Mouse (Mus musculus) spleen, adult 2 months (tissue): ENCODE data around the gene Eef1akmt2. TPM values are rescaled to one million over a fixed set of nuclear protein-coding genes. Genes with fewer than 3 reads are reported as not detected.
A peak's percentile ranks its signal among the peaks of the same experiment; 100 is the strongest.

Experiments used
- DNase-seq, 2 experiments: peaks; one replicate each; pipeline versions ENCODE4 v3.0.0 to v3.0.0-alpha.2; 2012 to 2021; ENCODE audit warnings: low spot score in 2 of 2, low read depth in 1 of 2
- H3K27ac ChIP-seq: fragments of 200-500 bp; 2 replicates; pipeline ENCODE4 v1.5.1; 2012; ENCODE audit warnings: low read length, inconsistent platforms; ENCODE audit not compliant: insufficient read depth
- H3K27me3 ChIP-seq: fragments of 200-500 bp; 2 replicates; pipeline ENCODE4 v1.6.1; 2012; ENCODE audit warnings: mild to moderate bottlenecking, moderate library complexity, low read length, inconsistent platforms; ENCODE audit not compliant: control insufficient read depth, insufficient read depth
- H3K36me3 ChIP-seq: fragments of 200-500 bp; 2 replicates; pipeline ENCODE4 v1.6.1; 2012; ENCODE audit warnings: mild to moderate bottlenecking, low read length, inconsistent platforms; ENCODE audit not compliant: control insufficient read depth, insufficient read depth
- H3K4me1 ChIP-seq: fragments of 200-500 bp; 2 replicates; pipeline ENCODE4 v1.6.1; 2011; ENCODE audit warnings: inconsistent platforms; ENCODE audit not compliant: control insufficient read depth, insufficient read depth, insufficient read length
- H3K4me3 ChIP-seq: fragments of 200-500 bp; 2 replicates; pipeline ENCODE4 v1.5.1; 2011; ENCODE audit warnings: mild to moderate bottlenecking, inconsistent platforms; ENCODE audit not compliant: insufficient read depth, insufficient read length; ENCODE audit errors: extremely low read depth
- CTCF ChIP-seq: fragments of 200-500 bp; IDR thresholded peaks from 2 replicates; pipeline ENCODE4 v1.5.1; 2011; ENCODE audit warnings: mild to moderate bottlenecking, inconsistent platforms; ENCODE audit not compliant: insufficient read depth, insufficient read length, insufficient replicate concordance; ENCODE audit errors: extremely low read depth
- POLR2A ChIP-seq: fragments of 200-500 bp; IDR thresholded peaks from 2 replicates; pipeline ENCODE4 v1.6.1; 2011; ENCODE audit warnings: low read depth, low read length, inconsistent platforms
- whole genome bisulfite sequencing: fragments of 180-500 bp; shearing (Covaris S2); methylation state at CpG from one replicate; pipeline ENCODE4 v1.1.7; 2018; 5-methylcytosine and 5-hydroxymethylcytosine counted together
- polyA plus RNA-seq: library from polyadenylated mRNA; depleted of rRNA; stranded (reverse); fragments of >200 nt; gene quantifications from 2 replicates; pipeline ENCODE4 v1.2.3, GENCODE M21; 2012

Eef1akmt2 gene
- polyA plus RNA-seq, 1 experiment = 3.3 TPM

- Histone ChIP-seq H3K4me1 (peaks cover 16% of the 10 kb centered on the region; the same call in 1 of the 2 replicates), H3K27ac (peak overlapping the region; percentile 96), H3K36me3 (no peaks in the 10 kb centered on the region), H3K4me3 (peak overlapping the region; percentile 84), H3K27me3 (no peaks in the 10 kb centered on the region)
- WGBS = 2% methylated on average over 23 of the region's 23 CpGs
- TF ChIP-seq POLR2A = no peak
- TF ChIP-seq CTCF = no peak
- peak; percentile 31 to 53 for DNase-seq
Measured at GRCm38 (mm10) chr7:132811716-132812618, 40.5 kb downstream of the Eef1akmt2 start.

GRCm38 (mm10) chr7:132810879-132811278 lies 41.6 kb downstream of the Eef1akmt2 start:
- TF ChIP-seq POLR2A (no peak), CTCF (peak; percentile 93; the same call in 1 of the 2 replicates)
- Histone ChIP-seq H3K27ac (peak overlapping the region; percentile 42), H3K27me3 (no peaks in the 10 kb centered on the region), H3K36me3 (no peaks in the 10 kb centered on the region), H3K4me1 (peaks cover 21% of the 10 kb centered on the region; the same call in 1 of the 2 replicates), H3K4me3 (peak overlapping the region; percentile 31; the same call in 1 of the 2 replicates)
- DNase-seq = peak; percentile 75 to 89
- 64% methylated on average over 1 of the region's 1 CpGs for WGBS

DNA sequence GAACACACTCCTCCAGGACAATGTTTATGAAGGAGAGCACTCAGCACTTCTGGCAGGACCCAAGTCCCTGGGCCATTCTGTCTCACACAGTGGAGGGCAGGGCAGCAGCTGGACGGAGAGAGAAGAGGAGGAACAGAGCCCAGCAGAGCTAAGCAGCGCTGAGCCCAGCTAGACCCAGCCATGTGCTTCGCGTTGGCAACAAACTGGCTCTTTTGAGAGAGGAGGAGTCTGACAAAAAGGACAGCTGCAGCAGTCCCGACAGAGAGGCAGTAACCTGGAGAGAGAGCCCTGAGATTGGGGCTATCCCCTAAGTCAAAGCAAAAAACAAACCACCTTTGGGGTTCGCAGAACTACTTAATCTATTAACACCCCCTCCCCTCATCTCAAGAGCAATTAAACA lies 42.1 kb downstream of the Eef1akmt2 start:
- DNase-seq = peak in 1 of 2 experiments; percentile 22
- Histone ChIP-seq H3K4me1 (peaks cover 26% of the 10 kb centered on the region; the same call in 1 of the 2 replicates), H3K27ac (peak overlapping the region; percentile 68), H3K36me3 (no peaks in the 10 kb centered on the region), H3K27me3 (no peaks in the 10 kb centered on the region), H3K4me3 (peak overlapping the region; percentile 0; the same call in 1 of the 2 replicates)
- 31% methylated on average over 6 of the region's 6 CpGs for WGBS
- TF ChIP-seq POLR2A (no peak), CTCF (no peak)

DNA sequence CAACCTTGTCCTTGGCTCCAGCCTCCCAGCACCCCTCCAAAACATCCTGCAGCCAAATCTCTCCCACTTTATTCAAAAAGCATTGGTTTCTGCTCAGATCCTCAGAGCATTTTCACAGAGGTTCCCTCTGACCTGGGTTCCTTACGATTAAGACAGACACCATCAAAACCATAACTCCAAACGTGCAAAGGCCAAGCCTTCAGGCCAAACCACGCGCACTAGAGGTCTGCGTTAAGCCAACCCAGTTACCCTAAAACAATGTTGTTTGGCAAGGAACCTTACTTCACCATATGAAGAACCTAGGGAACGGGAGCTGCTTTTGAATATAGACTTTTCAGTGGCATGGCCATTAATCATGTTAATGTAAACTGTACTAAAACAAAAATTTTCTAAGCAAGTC lies 42.8 kb downstream of the Eef1akmt2 start:
- 58% methylated on average over 6 of the region's 6 CpGs for WGBS
- no peak for DNase-seq
- Histone ChIP-seq H3K36me3 (no peaks in the 10 kb centered on the region), H3K27ac (0 out of 2 replicates have a peak overlapping the region, but pooled peaks have one; percentile 13), H3K4me3 (no peak overlapping the region), H3K27me3 (no peaks in the 10 kb centered on the region), H3K4me1 (peaks cover 30% of the 10 kb centered on the region; the same call in 1 of the 2 replicates)
- TF ChIP-seq CTCF (no peak), POLR2A (no peak)

GRCm38 (mm10) chr7:132808841-132809682 lies 43.4 kb downstream of the Eef1akmt2 start:
- DNase-seq = no peak
- peaks cover 36% of the 10 kb centered on the region; the same call in 1 of the 2 replicates for H3K4me1 ChIP-seq
- H3K27me3 ChIP-seq = no peaks in the 10 kb centered on the region
- WGBS = 26% methylated on average over 20 of the region's 20 CpGs
- no peak overlapping the region for H3K4me3 ChIP-seq
- H3K36me3 ChIP-seq = no peaks in the 10 kb centered on the region
- TF ChIP-seq POLR2A (no peak), CTCF (no peak)
- peak overlapping the region; percentile 71 for H3K27ac ChIP-seq

GRCm38 (mm10) chr7:132808051-132808796 lies 44.2 kb downstream of the Eef1akmt2 start:
- Histone ChIP-seq H3K27me3 (no peaks in the 10 kb centered on the region), H3K4me1 (peaks cover 43% of the 10 kb centered on the region; the same call in 1 of the 2 replicates), H3K36me3 (no peaks in the 10 kb centered on the region), H3K4me3 (no peak overlapping the region), H3K27ac (peak overlapping the region; percentile 71)
- TF ChIP-seq CTCF (no peak), POLR2A (no peak)
- 76% methylated on average over 7 of the region's 7 CpGs for WGBS
- DNase-seq = no peak
